Mouse (Mus musculus) fat pad, adult 2 months (tissue): ENCODE measurements at regions not wholly inside any gene's neighbourhood (a gene's known extent, or its start where the extent isn't known, plus 50 kb on each side); places are given as distances from the start of the nearest gene placed in this dataset.

ENCODE experiments used
- DNase-seq: peaks from one replicate; pipeline ENCODE4 v3.0.0-alpha.2; 2011; ENCODE audit warnings: low read depth, low spot score; ENCODE audit errors: extremely low read depth

GRCm38 (mm10) chr2:147927792-147928670 lies 118.7 kb downstream of the Foxa2 start:
- DNase-seq, result no peak

GRCm38 (mm10) chr2:147926861-147927260 lies 119.9 kb downstream of the Foxa2 start:
- no peak for DNase-seq

- DNase-seq, result no peak
Measured at GRCm38 (mm10) chr2:147907341-147907740, 139.4 kb downstream of the Foxa2 start.

GRCm38 (mm10) chr2:147905759-147906740 lies 140.7 kb downstream of the Foxa2 start:
- DNase-seq, result no peak

- DNase-seq, result no peak
Measured at GRCm38 (mm10) chr2:147905118-147905517, 141.7 kb downstream of the Foxa2 start.

GRCm38 (mm10) chr2:147899236-147899635 lies 147.5 kb downstream of the Foxa2 start:
- DNase-seq, result no peak

- DNase-seq, result no peak
Measured at GRCm38 (mm10) chr2:147895691-147896090, 151.1 kb downstream of the Foxa2 start.

- no peak for DNase-seq
Measured at GRCm38 (mm10) chr2:147894213-147894612, 152.6 kb downstream of the Foxa2 start.

GRCm38 (mm10) chr2:147886191-147886590 lies 160.6 kb downstream of the Foxa2 start:
- no peak for DNase-seq

- no peak for DNase-seq
Measured at GRCm38 (mm10) chr2:147877907-147878306, 168.9 kb downstream of the Foxa2 start.

- no peak for DNase-seq
Measured at GRCm38 (mm10) chr2:147877543-147877904, 169.2 kb downstream of the Foxa2 start.

GRCm38 (mm10) chr2:147876708-147877542 lies 169.8 kb downstream of the Foxa2 start:
- DNase-seq, result no peak

GRCm38 (mm10) chr2:147872972-147873371 lies 173.8 kb downstream of the Foxa2 start:
- DNase-seq, result no peak

GRCm38 (mm10) chr2:147851186-147851802 lies 195.5 kb downstream of the Foxa2 start:
- DNase-seq, result no peak

GRCm38 (mm10) chr2:147846968-147847749 lies 199.6 kb downstream of the Foxa2 start:
- no peak for DNase-seq

GRCm38 (mm10) chr2:147845256-147845655 lies 201.5 kb downstream of the Foxa2 start:
- no peak for DNase-seq

GRCm38 (mm10) chr2:147840936-147841335 lies 205.8 kb downstream of the Foxa2 start:
- no peak for DNase-seq

- DNase-seq, result no peak
Measured at GRCm38 (mm10) chr2:147838613-147839012, 208.2 kb downstream of the Foxa2 start.

GRCm38 (mm10) chr2:147830551-147830950 lies 216.2 kb downstream of the Foxa2 start:
- DNase-seq, result no peak

GRCm38 (mm10) chr2:147816951-147817350 lies 229.8 kb downstream of the Foxa2 start:
- no peak for DNase-seq
